Mouse (Mus musculus) heart, adult 8-10 months (tissue): ENCODE results near the gene Ap5b1. TPM values are rescaled to one million over a fixed set of nuclear protein-coding genes. Genes with fewer than 3 reads are reported as not detected.

ENCODE experiments used
- DNase-seq: peaks from one replicate; pipeline ENCODE4 v3.0.0; 2022; ENCODE audit warnings: low spot score
- total RNA-seq, 4 experiments: library from RNA; stranded (reverse); gene quantifications; 2 replicates each; pipeline ENCODE4 v1.2.4; 2022

The Ap5b1 gene
- total RNA-seq, 4 experiments from 2014 or later, result 2.3 to 3.2 (median 2.7) TPM

DNA sequence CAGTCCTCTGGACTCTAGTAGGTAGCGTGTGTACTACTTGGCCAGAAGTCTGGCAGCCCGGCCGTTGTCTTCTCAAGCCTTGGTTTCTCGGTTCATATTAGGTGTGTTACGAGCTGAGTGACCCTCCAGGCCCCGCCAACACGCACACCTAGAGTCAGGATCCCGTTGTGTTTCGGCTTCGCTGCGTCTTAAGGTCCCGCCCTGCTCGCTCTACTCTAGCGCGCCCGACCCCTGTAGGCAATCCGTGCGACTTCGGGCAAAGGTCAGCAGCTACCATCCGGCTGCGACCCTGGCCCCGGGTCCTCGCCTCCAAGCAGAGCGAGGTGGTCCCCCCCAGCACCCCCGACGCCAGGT is 668 bp upstream of the Ap5b1 start:
- DNase-seq, result no peak

DNA sequence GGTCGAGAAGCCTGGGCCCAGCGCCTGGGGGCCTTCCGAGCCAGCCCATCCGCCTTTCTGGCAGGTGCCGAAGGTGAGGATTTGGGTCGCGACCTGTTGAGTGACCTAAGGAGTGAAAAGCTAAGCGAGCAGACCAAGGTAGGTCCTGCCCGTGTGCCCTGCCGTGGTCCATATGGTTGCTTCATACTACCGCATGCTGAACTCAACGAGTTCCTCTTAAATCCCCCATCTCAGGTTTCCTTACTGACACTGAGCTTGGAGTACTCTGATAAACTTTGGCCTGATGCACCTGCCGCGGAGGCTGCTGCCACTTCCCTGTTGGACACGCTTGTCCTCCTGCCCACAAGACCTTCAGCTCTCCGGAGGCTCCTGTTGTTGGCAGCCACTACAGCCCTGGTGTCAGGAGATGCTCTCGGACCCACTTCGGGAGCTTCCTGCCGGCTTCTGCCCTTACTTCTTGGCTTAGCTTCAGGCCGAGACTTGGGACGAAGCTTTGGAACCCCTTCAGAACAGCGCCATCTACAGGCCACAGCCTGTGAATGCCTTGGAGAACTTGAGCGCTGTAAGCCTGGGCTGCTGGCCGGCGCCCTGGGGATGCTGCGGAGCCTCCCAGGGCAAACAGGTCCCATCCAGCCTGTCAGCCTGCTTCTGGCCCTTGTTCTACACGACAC is 780 bp downstream of the Ap5b1 start:
- peak; percentile 81 for DNase-seq

DNA sequence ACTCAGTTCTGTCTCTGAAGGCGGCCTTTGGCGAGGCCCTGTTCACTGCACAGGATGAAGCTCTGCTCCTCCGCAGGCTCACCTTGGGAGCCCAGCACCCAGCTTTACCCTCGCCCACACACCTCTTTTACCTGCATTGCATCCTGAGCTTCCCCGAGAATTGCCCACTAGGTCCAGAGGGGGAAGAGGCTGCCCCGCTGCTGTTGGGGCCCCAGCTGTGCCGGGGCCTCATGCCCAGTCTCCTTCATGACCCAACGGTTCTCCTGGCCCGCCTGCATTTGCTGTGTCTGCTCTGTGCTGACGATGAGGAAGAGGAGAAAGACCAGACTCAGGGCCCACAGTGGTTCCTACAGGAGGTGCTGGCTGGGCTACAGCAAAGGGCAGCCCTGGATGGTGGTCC is 1.7 kb downstream of the Ap5b1 start:
- DNase-seq, result no peak

DNA sequence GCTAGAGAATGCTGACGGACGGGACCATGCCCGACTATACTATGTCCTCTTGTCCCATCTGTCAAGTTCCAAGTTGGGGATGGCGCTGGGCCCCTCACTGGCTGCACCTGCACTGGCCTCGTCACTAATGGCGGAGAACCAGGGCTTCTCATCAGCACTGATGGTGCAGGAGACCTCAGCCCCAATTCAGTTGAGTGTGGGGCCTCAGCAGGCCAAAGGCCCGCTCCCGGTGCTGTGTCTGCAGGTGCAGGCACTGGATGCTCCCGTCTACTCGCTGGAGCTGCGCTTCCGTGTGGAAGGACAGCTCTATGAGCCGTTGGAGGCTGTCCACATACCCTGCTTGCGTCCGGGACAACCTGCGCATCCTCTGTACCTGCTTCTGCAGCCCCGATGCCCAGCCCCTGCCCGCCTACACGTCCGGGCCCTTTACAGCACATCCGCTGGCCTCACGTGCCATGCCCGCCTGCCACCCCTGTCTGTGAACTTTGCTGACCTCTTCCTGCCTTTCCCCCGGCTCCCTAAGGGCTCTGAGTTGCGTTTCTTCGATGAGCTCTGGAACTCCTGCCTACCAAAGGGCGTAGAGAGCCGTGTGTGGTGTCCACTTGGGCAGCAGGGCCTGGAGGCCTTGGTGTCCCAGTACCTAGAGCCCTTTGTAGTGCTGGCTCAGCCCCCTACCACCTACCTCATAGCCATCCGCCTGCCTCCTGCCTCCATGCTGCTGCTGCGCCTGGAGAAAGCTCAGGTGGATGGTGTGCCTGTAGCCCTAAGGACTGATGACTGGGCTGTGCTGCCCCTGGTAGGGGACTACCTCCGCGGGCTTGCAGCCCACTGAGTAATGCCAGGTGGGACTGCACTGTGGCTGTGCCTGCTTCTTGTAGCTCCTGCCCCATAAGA is 2.8 kb downstream of the Ap5b1 start:
- DNase-seq, result no peak

DNA sequence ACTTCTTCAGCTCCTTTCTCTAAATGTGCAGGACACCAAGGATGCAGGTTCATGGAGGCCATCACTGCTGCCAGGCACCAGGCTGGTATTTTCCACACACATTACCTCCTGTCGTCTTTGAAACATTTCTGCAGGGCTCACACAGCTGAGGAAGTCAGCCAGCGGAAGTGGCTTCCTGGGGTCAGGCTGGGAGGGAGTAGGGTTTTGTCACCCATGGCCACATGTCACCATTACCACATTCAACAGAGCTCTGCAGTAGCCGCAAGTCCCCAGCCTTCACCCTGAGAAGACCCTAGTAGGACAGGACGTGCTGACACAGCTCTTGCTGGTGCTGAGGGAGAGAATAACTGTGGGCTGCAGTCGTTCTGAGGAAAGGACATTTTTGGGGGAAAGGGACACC is 4.0 kb downstream of the Ap5b1 start:
- DNase-seq, result peak; percentile 16

DNA sequence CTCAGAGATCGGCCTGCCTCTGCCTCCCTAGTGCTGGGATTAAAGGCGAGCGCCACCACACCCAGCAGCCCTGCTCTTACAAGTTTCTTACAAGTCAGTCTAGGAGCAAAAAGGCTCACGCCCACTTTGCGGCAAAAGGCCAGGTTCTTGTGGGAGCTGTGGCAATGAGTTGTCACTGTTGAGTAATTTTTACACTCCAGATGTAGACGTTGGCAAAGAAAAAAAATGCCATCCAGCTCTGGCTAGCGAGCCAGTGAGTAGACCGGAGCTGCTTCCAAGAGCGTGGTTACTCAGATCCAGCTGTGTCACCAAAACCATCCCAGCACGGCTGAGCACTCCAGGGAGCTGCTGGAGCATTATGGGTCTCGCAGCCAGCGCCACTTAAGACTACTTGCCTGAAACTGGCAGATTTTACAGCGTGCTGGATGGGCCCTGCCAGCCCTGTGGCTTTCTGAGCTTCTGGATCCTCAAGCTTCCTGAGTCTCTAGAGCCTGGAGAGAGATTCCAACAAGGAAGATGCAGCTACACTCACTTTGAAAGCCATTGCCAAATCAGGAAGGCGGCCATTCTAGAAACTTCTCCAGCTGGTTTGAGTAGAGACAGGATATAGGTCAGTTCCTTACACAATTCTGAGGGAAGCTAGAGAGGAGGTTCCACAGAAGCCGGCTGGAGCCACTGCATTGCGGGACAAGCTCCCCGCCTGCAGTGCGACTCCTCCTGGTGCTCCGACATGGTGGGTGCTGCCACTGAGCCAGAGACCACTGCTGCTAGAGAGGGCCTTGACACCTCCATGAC is 4.7 kb downstream of the Ap5b1 start:
- peak; percentile 26 for DNase-seq

DNA sequence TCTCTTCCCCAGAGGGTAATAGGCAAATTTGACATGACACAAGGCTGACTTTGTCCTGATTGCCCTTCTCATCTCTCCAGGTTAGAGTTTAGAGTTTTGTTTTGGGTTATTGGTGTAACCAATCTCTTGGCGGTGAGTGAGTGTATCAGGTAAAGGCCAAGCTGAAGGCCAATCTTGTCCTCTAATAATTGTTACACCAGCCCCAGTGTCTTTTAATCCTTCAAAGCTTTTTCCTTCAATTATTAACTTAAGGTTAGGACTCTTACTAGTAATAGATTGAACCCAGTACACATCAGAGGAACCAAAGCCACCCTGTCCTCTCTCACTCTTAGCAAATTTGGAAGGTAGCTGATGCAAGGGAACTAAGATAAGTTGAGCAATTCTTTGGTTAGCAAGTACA is 7.5 kb downstream of the Ap5b1 start:
- no peak for DNase-seq

DNA sequence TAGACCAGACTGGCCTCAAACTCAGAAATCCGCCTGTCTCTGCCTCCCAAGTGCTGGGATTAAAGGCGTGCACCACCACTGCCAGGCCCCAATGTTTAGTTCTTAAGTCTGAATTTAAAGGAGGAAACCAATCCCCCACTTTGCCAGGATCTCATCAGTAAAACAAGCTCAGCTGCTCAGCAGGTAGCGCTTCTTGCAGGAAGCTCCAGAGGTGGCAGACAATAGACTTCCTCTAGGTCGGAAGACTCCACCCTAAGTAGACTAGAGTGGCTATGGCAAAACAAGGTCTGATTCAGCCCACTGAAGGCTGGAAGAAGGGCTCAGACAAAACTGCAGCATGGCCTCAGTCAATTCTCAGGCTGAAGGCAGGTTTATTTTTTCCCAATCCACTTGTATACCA is 12.1 kb downstream of the Ap5b1 start:
- no peak for DNase-seq

DNA sequence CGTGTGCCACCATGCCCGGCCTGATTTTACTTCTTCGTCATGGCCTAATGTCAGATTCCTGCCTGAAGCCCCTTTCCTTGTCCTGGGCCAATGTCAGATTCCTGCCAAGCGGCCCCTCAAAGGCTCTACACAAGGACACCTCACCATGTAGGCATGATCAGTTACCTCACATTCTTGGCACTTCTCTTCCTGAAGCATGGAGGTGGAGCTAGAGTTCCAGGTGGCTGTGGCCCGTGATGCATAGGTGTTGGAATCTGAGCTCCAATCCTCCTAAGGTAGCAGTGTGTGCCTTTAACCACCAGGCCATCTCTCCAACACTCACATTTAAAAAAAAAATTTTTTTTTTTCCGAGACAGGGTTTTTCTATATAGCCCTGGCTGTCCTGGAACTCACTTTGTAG is 13.0 kb downstream of the Ap5b1 start:
- no peak for DNase-seq

DNA sequence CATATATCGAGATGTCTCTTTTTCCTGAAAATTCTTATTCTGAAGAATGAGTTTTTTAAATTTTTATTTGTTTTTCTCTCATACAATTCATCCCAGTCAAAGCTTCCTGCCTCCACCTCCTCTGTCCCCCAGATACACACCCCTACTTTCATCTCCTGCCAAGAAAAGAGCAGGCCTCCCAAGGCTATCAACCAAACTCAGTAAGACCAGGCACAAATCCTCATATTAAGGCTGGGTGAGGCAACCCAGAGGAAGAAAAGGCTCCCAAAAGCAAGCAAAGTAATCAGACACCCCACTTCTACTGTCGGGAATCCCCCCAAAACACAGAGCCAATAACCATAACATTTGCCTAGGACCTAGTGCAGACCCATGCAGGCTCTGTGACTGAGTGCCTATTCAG is 14.2 kb downstream of the Ap5b1 start:
- no peak for DNase-seq

DNA sequence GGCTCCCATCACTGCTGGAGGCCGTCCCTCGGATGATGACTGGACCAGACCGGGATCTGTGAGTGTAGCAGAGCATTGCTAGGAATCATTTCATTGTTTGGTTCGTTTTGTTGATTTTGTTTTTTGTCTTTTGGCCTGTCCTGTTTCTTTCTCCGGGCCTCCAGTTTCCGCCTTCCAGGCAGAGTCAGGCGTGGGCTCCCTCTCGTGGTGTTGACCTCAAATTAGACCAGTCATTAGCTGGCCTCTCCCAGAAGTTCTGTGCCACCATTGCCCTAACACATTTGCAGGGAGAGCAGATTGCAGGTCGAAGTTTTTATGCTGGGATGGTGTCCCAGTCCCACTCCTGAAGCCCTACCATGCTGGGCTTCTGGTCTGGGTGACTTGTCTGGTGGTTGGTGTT is 21.3 kb downstream of the Ap5b1 start:
- no peak for DNase-seq

DNA sequence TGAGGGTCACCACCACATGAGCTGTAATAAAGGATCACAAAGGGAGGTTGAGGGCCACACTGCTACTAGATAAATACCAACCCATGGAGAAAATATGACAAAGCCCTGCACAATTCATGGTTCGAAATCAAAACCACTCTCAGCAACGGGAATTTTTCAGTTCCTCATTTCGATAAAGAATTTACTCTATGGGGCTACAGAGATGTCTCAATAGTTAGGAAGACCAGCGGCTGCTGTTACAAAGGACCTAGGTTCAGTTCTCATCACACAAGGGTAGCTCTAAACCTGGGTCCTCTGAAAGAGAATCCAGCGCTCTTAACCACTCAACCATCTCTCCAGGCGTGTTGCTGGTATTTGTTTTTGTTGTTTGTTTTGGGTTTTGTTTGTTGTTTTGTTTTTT is 24.1 kb downstream of the Ap5b1 start:
- DNase-seq, result no peak

DNA sequence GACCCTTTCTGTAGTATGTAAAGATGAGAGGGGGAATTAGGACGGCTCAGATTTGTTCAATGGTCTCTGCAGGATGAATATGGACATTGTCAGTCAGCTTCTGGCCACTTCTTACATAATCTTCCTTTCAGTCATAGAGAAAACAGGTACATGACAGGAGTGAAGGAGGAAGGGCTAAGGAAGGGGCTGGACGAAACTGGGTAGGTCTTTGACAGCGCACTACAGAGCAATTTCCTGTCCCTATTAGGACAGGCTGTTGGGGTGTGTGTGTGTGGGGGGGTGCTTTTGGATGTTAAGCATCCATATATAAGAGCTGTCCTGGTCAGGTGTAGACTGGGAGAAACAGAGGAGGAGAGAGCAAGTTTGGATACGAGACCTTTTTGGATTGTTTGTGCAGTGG is 31.4 kb downstream of the Ap5b1 start:
- no peak for DNase-seq

DNA sequence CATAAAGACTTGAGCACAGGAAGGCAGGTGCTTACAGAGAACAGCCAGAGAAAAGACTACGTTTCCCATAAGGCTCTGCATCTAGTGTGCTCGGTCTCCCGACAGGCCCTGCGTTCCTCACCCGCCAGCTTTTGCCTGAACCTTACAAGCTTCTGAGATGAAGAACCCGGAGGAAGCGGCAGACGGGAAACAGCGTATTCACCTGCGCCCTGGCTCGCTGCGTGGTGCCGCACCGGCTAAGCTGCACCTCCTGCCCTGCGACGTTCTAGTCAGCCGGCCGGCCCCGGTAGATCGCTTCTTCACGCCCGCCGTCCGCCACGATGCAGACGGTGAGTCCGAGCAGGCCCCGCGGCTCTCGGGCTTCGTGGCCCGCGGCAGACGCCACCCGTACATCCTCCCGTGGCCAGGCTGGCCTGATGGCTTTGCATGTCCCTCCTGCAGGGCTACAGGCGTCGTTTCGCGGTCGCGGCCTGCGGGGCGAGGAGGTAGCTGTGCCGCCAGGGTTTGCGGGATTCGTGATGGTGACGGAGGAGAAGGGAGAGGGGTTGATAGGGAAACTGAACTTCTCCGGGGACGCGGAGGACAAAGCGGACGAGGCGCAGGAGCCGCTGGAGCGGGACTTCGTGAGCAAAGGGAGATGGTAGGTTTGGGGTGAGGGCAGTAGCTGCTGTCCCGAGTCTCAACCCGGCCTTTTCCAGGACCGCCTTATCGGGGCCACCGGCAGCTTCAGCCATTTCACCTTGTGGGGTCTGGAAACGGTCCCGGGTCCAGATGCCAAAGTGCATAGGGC is 34.1 kb downstream of the Ap5b1 start, which contains the start of gene Rnaseh2c:
Rnaseh2c (plus strand) TSS at position 122 of the 790 bp plus-strand sequence.
- peak; percentile 78 for DNase-seq

DNA sequence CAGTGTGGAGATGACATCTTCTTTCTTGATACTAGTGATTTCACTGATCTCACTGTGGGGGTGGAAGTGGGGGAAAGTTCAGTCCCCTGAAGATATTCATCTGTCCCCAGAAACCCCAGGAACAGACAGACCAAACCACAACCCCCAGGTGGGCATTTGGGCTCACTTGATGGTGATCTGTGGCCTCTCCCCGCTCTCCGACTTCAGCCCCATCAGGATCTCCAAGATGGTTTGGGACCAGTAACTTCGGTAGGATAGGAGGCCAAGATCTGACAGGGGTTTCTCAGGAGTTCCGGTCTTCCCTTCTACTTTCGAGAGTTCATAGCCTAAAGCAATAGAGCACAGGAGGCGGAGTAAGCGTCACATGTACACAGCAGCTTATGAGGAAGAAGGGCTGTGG is 35.8 kb downstream of the Ap5b1 start:
- DNase-seq, result no peak

DNA sequence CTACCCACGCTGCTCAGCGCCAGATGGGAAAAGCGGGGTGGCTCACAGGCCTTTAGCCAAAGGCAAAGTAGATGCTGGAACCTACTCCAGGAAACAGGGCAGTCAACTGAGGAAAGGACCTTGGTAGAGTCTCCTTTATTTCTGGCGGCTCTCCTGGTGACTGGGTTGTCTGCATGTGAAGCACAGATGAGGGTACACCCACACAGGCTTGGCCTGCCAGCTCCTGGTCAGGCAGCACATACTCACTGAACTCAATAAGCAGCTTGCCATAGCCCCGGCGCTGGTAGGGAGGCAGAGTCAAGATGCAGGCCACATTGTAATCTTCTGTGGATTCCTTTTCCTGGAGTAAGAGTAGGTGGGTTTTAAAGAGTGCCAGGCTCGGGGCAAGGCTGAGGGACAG is 37.3 kb downstream of the Ap5b1 start:
- no peak for DNase-seq

DNA sequence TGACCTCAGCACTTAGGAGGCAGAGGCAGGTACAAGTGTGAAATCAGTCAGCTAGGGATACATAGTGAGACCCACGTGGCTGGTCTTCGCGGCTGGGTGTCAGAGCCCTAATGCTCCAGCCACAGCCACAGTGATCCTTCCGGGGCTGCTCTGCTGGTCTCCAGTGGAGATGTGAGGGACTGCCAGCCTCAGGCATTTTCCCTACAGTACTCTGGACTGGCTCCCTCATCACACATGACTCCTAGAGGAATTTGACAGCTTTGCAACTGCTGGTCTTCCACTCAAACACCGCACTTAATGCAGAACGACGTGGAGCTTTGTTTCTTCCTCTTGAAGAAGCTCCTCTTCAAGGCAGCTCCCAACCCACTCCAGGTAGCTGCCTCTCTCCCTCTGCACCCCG is 38.4 kb downstream of the Ap5b1 start:
- no peak for DNase-seq

DNA sequence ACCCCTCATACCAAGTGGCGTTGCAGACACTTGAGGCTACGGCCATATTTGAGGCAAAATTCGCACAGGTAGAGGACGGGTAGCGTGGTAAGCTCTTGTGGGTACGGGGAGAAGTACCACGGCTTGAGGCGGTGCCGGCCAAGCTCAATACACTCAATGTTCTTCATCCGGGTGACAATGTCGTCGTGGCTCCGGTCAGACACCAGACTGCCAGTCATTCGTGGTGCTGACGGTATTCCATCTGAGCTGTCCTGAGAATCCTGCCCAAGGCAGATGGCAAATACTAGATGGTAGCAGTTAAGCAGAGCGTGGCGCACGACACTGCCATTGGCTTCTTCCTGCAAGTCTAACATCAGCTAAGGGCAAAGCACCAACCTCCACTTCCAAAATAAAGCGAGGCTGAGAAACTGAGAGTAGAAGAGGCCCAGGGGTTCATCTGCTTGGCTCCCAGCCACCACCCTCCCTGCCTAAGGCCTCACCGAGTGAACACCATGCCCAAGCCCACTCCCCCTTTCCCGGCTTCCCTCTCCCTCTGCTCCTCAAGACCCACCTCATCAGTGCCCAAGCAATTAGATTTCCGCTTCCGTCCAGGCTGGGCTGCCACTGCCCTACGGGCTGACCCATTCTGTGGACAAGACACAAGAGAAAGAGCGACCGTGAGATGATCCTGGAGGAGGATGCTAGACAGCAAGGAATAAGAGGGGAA is 40.0 kb downstream of the Ap5b1 start:
- no peak for DNase-seq

DNA sequence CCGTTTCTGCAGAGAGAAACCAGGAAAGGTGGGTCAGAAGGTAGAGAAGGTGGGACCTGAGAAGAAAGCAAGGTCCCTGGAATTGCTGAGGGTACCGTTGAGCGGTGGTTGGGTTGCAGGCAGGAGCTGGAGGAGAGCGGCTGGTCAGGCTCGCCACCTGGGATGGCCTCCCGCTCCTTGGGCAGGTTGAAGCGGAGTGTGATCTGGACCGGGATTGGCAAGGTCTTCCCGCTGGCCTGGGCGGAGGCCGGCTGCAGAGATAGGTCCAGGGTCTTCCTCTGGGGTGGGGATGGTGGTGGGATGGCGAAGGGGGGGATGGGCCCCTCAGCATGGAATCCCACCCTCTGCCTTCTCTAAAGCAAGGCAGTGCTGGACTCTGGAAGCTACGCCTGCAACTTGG is 40.9 kb downstream of the Ap5b1 start:
- no peak for DNase-seq

DNA sequence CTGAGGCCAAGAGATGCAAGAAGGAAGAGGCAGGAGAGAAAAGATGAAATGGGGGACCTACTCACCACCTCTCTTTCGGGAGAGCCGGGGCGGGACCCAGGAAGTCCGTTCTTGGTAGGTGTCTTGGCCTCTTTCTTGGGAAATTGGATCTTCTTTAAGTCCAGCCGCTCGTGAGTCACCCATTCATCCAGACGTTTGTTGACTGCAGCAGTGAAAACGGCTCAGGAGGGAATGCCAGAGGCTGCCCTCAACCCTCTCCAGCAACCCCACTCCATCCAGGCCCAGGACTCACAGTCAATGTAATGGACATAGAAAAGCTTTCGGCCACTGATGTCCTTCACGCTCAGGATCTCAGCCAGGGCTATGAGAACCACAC is 41.3 kb downstream of the Ap5b1 start:
- no peak for DNase-seq
